Mouse (Mus musculus) hindbrain, embryonic 14.5 days (tissue): Measurements from ENCODE around the gene Vmn1r220. TPM values are rescaled to one million over a fixed set of nuclear protein-coding genes. Genes with fewer than 3 reads are reported as not detected.

Source experiments
- polyA plus RNA-seq: library from polyadenylated mRNA; unstranded; fragments of >200 nt; fragmentation: Nextera tagmentation; extraction: Ambion mirVana; gene quantifications from 2 replicates; pipeline ENCODE4 v1.2.1, GENCODE M21; 2014

Gene Vmn1r220
- polyA plus RNA-seq, 1 experiment from 2014 or later = not detected

Other genes with a start within 250 kb of the Vmn1r220 start
- gene Vmn1r213, start 180.3 kb downstream of the Vmn1r220 start, polyA plus RNA-seq = not detected in 2 replicates
- gene Vmn1r214, start 157.6 kb downstream of the Vmn1r220 start, polyA plus RNA-seq = not detected in 2 replicates
- gene Vmn1r215, start 120.0 kb downstream of the Vmn1r220 start, polyA plus RNA-seq = not detected in 2 replicates
- not detected in 2 replicates for gene Vmn1r217, start 69.7 kb downstream of the Vmn1r220 start, polyA plus RNA-seq
- gene Vmn1r218, start 54.8 kb downstream of the Vmn1r220 start, polyA plus RNA-seq = not detected in 2 replicates
- not detected in 2 replicates for gene Vmn1r219, start 28.7 kb downstream of the Vmn1r220 start, polyA plus RNA-seq
- gene Vmn1r221, start 26.2 kb upstream of the Vmn1r220 start, polyA plus RNA-seq = not detected in 2 replicates
- gene Vmn1r222, start 48.0 kb upstream of the Vmn1r220 start, polyA plus RNA-seq = not detected in 2 replicates
- not detected in 2 replicates for gene Vmn1r223, start 59.2 kb upstream of the Vmn1r220 start, polyA plus RNA-seq
- 48.8 and 52.0 TPM in 2 replicates for gene Zfp322a, start 181.2 kb upstream of the Vmn1r220 start, polyA plus RNA-seq
- 8.5 and 8.9 TPM in 2 replicates for gene Abt1, start 235.9 kb upstream of the Vmn1r220 start, polyA plus RNA-seq